Mouse (Mus musculus): ENCODE results near the gene Gm48552. TPM values are rescaled to one million over a fixed set of nuclear protein-coding genes. Genes with fewer than 3 reads are reported as not detected.

The Gm48552 gene
- total and polyA plus RNA-seq, 3 experiments = 0.89 to 1.2 TPM; not detected in 1

GRCm38 (mm10) chr10:81342686-81343505, 45.9 kb upstream of the Gm48552 start, which contains the start of gene Gipc3:
Gene Gipc3, minus strand, starts transcription at chr10:81343266.
- H3K9me3 ChIP-seq (replicated peaks; ENCODE audit: insufficient read depth, low read length) = no peaks in the 10 kb centered on the region
- H3K27me3 ChIP-seq (ENCODE audit: control insufficient read depth in 1 of 2, insufficient read depth in 2 of 2, low read length in 2 of 2) = no peaks in the 10 kb centered on the region
- H3K9ac ChIP-seq (ENCODE audit: control insufficient read depth, low read depth, low read length, poor library complexity, severe bottlenecking) = no peak within 1 kb of the TSS
- H3K36me3 ChIP-seq (ENCODE audit: control insufficient read depth in 1 of 2, insufficient read depth in 2 of 2, low read length in 2 of 2) = no peaks in the 10 kb centered on the region; a peak in 1 of 4 replicates
- no peak for DNase-seq (ENCODE audit: low read depth, low spot score)
- no peak within 1 kb of the TSS for H3K27ac ChIP-seq (ENCODE audit: control insufficient read depth, low read depth, low read length)
- H3K4me1 ChIP-seq (ENCODE audit: control insufficient read depth in 1 of 2, insufficient read depth in 2 of 2, low read length in 2 of 2) = peaks cover 8% of the 10 kb centered on the region in 2 experiments; a peak in 3 of 4 replicates
- no peak within 1 kb of the TSS for H3K4me3 ChIP-seq (ENCODE audit: control insufficient read depth in 1 of 2, insufficient read depth in 1 of 2, low read depth in 2 of 2, low read length in 2 of 2)
- no peaks in the 10 kb centered on the region for H3K79me2 ChIP-seq (ENCODE audit: control insufficient read depth, insufficient read depth, low read length, poor library complexity)
- TF ChIP-seq ETS1 (IDR thresholded peaks at IDR 0.05; ENCODE audit: low read depth, low read length) (no peak), NRF1 (IDR thresholded peaks at IDR 0.05; ENCODE audit: insufficient read depth, low read depth, low read length, poor library complexity, severe bottlenecking) (no peak), TCF12 (IDR thresholded peaks at IDR 0.05; ENCODE audit: low read depth, low read length) (no peak), JUND (IDR thresholded peaks at IDR 0.05; ENCODE audit: low read depth, low read length) (no peak), ZC3H11A (IDR thresholded peaks at IDR 0.05; ENCODE audit: low read depth, low read length) (no peak), E2F4 (IDR thresholded peaks at IDR 0.05; ENCODE audit: borderline replicate concordance, low read depth, low read length) (no peak)

- H3K4me3 ChIP-seq (ENCODE audit: control insufficient read depth in 1 of 2, insufficient read depth in 1 of 2, low read depth in 2 of 2, low read length in 2 of 2) = peak overlapping the region in 1 of 2 experiments; percentile 9; a peak in 1 of 4 replicates
- TF ChIP-seq HCFC1 (IDR thresholded peaks at IDR 0.05; ENCODE audit: low read depth, low read length) (no peak), ZC3H11A (IDR thresholded peaks at IDR 0.05; ENCODE audit: low read depth, low read length) (no peak), MYC (IDR thresholded peaks at IDR 0.05; ENCODE audit: low read depth, low read length) (no peak), CTCF (IDR thresholded peaks at IDR 0.05 in 2 of 3, conservative IDR thresholded peaks at IDR 0.05 in 1 of 3; ENCODE audit: control insufficient read depth in 1 of 3, insufficient read depth in 1 of 3, low read depth in 2 of 3, low read length in 3 of 3, poor library complexity in 1 of 3, severe bottlenecking in 1 of 3) (peak in 2 of 3 experiments; percentile 33 to 44; a peak in 3 of 6 replicates), KAT2A (conservative IDR thresholded peaks at IDR 0.05; ENCODE audit: low read depth, low read length) (no peak), ZNF384 (IDR thresholded peaks at IDR 0.05; ENCODE audit: low read depth, low read length) (no peak), NELFE (IDR thresholded peaks at IDR 0.05; ENCODE audit: low read depth, low read length) (no peak), ZKSCAN1 (IDR thresholded peaks at IDR 0.05; ENCODE audit: low read depth, low read length) (no peak), TBP (IDR thresholded peaks at IDR 0.05; ENCODE audit: low read depth, low read length) (no peak), EP300 (IDR thresholded peaks at IDR 0.05; ENCODE audit: low read depth in 1 of 2, low read length in 2 of 2) (no peak; a peak in 1 of 4 replicates), SMC3 (IDR thresholded peaks at IDR 0.05; ENCODE audit: low read depth, low read length) (peak; percentile 35), TAL1 (IDR thresholded peaks at IDR 0.05; ENCODE audit: low read length) (no peak), GATA1 (IDR thresholded peaks at IDR 0.05; ENCODE audit: low read depth, low read length) (0 out of 2 replicates have a peak, but pooled peaks have one; percentile 18), ETS1 (IDR thresholded peaks at IDR 0.05; ENCODE audit: low read depth, low read length) (peak; percentile 29; the same call in 1 of the 2 replicates), ZMIZ1 (IDR thresholded peaks at IDR 0.05; ENCODE audit: low read depth, low read length) (no peak)
- no peak overlapping the region; the same call in 1 of the 2 replicates for H3K27ac ChIP-seq (ENCODE audit: control insufficient read depth, low read depth, low read length)
- H3K27me3 ChIP-seq (ENCODE audit: control insufficient read depth in 1 of 2, insufficient read depth in 2 of 2, low read length in 2 of 2) = no peaks in the 10 kb centered on the region
- H3K79me2 ChIP-seq (ENCODE audit: control insufficient read depth, insufficient read depth, low read length, poor library complexity) = no peaks in the 10 kb centered on the region
- DNase-seq (ENCODE audit: low read depth, low spot score) = peak; percentile 75
- H3K9ac ChIP-seq (ENCODE audit: control insufficient read depth, low read depth, low read length, poor library complexity, severe bottlenecking) = no peak overlapping the region; the same call in 1 of the 2 replicates
- no peaks in the 10 kb centered on the region; a peak in 1 of 4 replicates for H3K36me3 ChIP-seq (ENCODE audit: control insufficient read depth in 1 of 2, insufficient read depth in 2 of 2, low read length in 2 of 2)
- H3K9me3 ChIP-seq (replicated peaks; ENCODE audit: insufficient read depth, low read length) = no peaks in the 10 kb centered on the region
- peaks cover 8 to 11% of the 10 kb centered on the region in 2 experiments; a peak in 3 of 4 replicates for H3K4me1 ChIP-seq (ENCODE audit: control insufficient read depth in 1 of 2, insufficient read depth in 2 of 2, low read length in 2 of 2)
These were observed 44.2 kb upstream of the Gm48552 start for GRCm38 (mm10) chr10:81344421-81345161.
